Mouse (Mus musculus) mouse trophoblast stem cell (cell line): Measurements from ENCODE around the gene Lrfn2.

Source experiments
- in situ Hi-C, 2 experiments: fragments of 300-500 bp; cut with MseI, MboI; formaldehyde crosslinking; loops; 2 replicates in 1 of 2; 3 replicates in 1 of 2; pipeline ENCODE4 v1.15.1; 2025

Lrfn2 gene

DNA sequence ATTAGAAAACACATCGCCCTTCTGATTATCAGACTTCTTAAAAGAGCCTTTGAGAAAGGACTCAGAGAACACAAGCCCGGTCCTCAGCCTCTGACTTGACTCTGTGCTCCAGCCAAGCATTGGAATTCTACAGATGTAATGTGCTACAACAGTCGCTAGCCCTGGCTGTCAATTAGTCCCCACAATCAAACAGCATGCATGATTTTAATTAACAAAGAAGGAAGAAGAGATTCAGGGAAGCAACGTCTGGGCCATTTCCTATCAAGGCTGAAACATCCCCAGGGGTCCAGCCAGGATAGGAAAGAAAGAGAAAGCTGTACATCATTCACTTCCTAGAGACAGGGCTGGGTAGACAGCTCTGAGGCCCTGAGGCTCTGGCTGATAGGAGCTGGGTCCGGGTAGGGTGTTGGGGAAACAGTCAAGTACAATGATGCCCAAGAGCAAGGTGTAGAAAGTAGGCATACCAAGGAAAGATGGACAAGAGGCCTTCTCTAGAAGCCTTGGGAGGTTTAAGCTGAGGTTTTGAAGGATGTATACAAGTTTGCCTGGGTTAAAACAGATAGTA lies 101.6 kb downstream of the Lrfn2 start:
- in situ Hi-C loops = no loop called here

DNA sequence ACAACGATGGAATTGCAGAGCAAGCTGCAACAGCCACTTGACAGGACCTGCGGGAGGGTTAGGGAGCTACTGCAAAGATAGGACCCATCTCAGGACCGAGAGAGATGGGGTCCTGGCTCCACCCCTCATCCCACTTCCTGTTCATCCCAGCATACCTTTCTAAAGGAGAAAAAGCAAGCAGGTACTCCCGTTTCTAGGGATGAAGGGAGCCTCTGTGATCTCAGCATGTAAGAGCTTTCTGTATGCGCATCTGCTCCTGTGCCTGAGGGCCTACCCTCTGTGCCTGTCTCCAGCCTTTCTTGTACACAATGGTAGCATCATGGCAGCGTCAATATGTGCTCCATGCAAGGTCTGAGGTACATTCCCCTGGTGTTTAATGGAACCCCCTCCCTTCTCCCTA lies 102.9 kb downstream of the Lrfn2 start:
- in situ Hi-C loops = no loop called here

DNA sequence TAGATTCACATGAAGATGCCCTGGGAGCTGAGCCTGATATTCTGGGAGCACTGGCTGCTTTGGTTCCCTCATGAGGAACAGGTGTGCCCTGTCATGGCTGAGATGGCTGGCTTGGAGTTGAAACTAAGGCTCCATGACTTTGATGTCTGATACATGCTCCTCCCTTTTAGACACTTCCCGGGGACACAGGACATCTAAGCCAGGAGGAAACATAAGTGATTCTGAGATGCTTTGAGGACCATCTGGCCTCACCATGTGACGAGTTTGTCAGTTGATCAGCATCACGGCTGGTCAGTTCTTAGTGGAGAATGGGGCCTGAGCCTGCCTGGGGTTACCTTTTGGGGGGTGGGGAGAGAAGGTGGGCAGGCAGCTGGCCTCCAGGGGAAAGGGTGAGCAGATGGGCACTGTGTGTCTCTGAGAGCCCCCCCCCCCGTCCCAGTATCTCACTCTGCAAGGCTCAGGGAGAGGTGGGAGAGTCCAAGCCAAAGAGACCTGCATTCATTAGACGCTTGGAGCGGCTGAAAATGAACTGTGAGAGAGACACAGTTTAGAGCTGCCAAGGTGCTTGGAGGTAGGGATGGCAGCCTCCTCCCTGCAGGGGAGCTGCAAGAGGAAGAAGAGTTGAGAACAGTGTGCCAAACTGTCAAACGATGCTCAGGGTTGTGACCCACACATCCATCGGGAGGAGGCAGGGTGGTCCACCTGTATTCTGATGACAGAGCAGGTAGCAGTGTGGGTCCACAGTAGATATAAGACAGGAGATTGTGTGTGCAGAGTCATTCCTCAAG lies 105.2 kb downstream of the Lrfn2 start:
- in situ Hi-C loops = no loop called here

DNA sequence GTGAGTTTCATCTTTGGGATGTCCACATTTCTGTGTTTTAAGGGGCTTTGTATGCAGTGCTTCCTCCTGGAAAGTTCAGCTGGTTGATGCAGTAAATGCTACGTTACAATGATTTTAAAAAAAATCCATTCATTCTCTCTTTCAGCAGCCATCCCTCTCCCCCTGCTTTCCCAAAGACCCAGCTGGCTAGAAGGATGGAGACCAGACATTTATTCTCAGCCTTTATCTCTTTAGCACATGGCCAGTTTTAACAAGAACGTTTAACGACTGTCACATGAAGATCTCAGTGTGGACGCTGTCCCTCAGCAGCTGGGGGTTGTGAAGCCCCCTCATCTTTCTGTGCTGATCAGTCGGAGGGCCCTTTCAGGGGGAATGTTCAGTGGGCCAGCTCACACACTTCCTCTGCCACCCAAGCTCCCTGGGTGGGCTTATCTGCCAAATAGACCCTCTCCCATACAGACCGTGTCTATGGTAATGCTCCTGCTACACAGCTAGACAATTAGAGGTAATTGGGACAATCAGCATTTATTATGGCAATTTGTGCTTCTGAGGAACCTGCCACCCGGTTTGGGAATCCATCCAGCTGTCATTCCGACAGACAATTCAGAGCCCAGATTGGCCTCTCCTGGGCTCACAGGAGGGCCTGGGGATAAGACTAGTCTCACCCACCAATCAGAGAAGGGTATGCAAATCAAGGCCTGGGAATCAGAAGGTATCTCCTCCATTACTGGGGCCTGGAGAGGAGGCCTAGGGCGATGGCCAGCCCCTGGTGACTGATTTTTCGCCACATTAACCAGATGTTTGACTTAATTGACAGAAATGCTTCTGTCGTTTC lies 111.8 kb downstream of the Lrfn2 start:
- in situ Hi-C loops = no loop called here

DNA sequence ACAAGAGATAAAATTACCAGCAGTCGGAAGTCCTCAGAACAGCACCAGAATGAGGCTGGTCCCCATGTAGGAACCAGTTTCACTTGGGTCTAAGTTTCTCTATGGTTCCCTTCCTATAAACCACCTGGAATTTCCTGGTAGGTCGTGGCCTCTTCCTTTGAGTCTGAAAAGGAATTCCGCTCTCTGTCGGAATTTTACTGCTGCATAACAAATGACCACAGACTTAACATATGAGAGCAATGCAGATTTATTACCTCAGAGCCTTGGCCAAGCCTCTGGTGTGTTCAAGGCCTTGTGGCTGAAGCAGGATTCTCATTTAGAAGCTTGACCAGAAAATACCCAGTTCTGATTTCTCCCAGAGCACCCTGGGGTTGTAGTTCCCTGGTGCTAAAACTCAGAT lies 115.7 kb downstream of the Lrfn2 start:
- in situ Hi-C loops = no loop called here

DNA sequence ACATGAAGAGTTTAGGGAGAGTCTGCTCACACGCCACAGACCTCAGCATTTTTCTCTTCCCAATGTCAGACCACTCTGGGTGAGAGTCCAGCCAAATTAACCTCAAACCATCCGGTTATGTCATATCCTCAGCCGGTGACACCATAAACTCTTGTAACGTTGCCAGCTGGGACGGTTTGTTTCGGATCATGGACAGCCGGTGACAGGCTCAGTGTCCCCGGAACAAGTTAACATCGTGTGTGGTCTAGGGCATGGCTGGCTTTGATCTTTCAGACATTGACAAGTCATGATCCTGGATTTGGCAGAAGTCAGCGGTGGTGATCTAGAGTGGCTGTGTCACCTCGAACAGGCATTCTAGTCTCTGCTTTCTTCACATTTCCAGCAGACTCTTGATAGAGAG lies 119.1 kb downstream of the Lrfn2 start:
- in situ Hi-C loops = no loop called here

DNA sequence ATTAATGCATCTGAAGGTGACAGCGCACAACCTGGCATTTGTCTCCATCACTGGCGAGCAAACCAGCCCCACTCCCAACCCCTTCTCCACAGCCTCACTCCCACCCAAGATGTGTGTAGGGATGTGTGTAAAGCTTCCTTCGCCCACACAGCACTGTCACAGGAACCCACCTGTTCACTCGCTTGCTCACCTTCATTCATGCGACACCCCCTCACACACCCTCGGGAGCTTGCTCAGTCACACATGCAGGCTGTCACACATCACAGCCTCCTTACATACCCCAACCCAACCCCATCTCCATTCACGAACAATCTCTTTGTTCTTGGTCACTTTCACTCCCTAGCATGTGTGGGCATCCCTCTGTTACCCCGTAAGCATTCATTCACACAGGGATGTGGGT lies 129.0 kb downstream of the Lrfn2 start:
- in situ Hi-C loops = no loop called here

DNA sequence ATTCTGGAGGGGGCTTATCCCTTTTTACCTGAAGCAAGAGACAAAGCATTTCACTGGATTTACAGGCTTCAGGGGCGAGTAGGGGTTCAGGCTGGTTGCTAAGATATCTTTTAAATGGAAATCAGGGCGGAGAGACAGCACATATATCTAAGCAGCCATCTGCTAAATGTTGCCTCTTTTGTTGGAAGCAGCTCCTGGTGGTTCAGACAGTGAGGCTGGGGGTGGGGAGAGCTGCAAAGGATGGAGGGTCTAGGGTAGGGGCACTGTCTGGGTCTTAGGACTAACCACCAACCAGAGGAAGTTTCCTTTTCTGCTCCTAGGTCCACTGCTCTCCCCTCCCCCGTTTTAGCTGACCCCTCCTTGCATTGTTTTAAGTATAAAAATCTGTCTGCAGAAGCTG lies 131.6 kb downstream of the Lrfn2 start:
- in situ Hi-C loops = no loop called here

DNA sequence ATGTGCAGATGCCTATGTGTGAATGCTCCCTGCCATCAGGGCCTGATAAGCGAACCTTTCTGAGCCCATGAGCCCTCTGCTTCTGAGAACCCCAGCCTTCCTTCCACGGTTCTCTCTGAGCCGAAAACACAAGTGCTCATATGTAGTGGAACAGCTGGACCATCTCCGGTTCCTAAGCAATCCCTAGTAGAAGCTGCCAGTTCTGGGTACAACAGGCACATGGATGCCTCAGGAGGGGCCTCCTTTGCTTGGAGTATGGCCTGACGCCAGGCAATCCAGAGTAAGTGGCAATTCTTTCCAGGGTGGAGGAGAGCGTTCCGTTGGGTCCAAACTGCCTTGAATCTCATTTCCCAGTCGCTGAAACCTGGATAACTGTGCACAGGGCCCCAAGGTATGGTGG lies 132.3 kb downstream of the Lrfn2 start:
- in situ Hi-C loops = no loop called here

DNA sequence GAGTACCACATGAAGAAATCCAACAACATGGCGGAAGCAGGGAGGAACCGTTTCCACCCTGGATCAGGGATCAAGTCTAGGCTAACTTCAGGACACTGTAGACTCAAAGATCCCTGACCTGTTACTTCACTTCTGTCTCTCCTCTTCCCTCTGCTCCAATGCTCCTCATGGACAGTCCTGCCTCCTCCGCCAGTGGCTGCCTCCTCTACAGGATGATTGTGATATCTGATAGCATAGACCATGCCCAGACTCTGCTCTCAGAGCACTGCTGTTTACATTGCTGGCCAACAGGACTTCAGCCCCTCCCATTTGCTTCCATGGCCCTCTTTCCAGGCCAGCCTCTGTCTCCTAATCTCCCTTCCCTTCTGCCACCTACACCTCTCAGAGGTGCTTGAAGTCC lies 132.9 kb downstream of the Lrfn2 start:
- in situ Hi-C loops = no loop called here

DNA sequence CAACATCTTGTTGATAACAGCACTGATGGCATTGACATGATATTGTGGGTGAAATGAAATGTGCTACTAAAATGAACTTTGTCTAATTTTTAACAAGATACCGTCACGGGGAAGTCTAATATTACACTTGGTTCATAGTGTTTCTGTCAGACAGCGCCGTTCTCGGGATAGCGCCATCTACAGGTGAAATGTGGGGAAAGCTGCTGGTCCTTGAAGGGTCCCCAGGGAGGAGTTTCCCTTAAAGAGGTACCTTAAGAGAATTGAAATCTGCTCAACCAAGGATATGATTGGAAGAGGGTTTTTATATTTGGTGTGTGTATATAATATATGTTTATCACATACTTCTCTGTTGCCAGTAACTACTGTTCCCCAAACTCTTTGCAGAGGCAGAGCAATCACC lies 134.6 kb downstream of the Lrfn2 start:
- in situ Hi-C loops = no loop called here

DNA sequence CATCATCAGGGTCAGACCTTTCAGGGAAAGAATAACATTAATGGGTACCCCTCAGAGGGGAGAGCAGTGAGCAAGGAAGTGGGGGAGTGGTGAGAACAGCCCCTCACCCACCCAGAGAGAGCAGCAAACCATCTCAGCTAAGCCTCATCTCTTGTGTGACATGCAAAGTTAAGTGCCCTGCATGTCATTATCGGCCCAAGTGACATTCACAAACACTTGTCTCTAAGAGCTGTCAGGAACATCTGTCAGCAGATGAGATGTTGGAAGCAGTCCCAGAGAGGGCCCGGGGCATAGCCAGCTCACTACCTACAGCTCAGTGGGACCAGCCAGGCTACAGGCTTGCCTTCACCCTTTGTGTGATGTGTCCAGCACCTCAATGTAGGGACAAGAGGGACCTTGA lies 146.0 kb downstream of the Lrfn2 start:
- in situ Hi-C loops = no loop called here

DNA sequence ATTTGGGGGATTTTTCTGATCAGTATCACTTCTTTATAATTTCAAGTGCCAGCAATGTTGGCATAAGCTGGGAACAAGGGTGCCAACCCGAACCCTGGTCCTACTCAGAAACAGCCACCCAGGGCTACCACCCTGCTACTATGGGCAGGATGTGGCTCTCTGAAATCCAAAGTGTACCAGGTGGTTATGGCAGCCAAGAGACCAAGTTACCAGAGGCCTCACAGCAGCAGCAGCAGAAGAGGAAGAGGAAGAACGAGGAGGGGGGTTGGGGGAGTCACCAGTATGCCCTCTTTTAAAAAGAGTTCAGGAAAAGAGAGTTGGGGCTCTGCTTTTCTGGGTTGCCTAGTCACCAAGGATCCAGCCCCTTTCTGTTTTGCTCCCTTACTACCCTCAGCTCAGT lies 147.5 kb downstream of the Lrfn2 start:
- in situ Hi-C loops = no loop called here

DNA sequence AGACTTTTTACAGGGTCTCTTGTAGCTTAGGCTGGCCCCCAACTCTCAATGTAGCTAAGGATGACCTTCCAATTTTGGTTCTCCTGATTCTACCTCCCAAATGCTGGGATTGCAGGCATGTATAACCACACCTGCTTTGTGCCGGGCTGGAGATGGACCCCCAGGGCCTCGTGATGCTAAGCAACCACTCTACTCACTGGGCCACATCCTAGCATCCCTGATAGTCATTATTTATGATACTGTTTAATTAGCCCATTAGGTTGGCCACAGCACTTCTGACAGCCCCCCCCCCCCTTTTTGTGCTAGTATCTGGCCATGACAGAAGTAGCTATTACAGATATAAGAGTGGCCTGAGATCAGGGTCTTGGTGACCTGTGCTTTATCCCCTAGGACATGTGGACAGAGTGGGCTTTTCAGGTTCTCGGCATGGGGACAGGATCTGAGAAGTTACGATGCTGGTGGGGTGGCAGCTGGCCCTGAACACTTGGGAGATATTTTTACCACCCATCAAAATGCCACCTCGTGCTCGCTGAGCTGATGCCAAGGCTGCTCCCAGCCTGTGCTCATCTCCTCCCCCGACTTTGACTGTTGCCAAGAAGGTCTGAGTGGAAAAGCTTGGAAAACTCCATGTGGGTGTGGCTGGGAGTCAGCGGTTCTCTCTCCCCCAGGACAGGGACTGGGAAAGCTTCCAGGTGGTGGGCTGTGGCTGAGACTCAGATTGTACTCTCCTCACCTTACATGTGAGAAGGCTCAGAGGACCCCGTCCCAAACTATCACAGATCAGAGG lies 151.6 kb downstream of the Lrfn2 start:
- in situ Hi-C loops = no loop called here

DNA sequence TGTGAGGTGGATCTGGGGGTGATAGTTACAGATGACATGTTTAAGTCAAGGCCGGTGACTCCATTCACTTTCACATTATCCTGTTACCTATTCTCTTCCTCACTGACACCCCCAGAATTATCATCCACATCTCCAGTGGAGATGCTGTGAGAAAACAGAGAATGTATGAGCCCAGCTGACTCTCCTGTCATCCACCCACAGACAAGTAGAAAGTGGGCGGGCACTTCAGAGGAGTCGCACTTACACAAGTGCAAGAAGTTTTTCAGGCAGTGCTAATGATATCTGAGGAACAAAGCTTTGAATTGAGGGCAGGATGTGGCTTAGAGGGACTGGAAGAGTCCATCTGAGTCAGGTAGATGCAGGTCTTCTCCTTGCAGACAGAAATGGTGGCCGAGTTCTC lies 152.9 kb downstream of the Lrfn2 start:
- in situ Hi-C loops = no loop called here

DNA sequence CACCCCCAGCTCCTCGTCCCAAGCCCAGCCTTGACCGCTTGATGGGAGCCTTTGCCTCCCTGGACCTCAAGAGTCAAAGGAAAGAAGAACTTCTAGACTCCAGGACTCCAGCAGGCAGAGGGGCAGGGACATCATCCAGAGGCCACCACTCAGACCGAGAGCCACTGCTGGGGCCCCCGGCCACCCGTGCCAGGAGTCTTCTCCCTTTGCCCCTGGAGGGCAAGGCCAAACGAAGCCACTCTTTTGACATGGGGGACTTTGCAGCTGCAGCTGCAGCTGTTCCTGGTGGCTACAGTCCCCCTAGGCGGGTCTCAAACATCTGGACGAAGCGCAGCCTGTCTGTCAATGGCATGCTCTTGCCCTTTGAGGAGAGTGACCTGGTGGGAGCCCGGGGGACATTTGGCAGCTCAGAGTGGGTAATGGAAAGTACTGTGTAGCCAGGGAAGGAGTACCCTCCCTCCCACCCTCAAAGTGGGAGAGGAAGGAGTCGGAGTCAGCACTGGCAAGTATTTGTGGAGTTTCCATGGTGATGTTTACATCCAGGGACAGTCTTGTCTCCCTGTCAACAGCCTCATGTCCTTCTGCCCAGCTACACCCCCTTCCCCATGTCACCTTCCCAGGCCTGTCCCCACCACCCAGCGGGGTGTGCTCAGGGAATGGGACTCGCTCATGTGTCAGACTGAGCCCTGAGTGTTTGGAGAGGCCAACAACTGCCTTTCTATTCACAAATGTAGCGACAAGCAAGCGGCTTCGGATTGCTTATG lies 164.8 kb downstream of the Lrfn2 start:
- in situ Hi-C loops = no loop called here

DNA sequence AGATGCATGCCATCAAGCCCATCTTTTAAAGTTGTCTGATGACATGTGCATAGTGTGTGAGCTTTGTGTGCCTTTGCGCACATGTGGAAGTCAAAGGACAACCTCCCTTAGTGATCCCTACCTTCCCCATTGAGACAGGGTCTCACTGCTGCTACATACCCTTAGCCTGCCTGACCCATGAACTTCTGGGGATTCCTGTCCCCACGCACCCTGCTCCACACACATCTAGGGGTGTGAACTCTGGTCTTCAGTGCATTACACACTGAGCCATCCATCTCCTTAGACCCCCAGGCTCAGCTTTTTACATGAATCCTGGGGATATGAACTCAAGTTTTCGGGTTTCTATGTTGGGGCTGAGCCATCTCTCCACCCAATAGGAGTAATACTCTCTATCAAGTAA lies 179.2 kb downstream of the Lrfn2 start:
- in situ Hi-C loops = no loop called here

DNA sequence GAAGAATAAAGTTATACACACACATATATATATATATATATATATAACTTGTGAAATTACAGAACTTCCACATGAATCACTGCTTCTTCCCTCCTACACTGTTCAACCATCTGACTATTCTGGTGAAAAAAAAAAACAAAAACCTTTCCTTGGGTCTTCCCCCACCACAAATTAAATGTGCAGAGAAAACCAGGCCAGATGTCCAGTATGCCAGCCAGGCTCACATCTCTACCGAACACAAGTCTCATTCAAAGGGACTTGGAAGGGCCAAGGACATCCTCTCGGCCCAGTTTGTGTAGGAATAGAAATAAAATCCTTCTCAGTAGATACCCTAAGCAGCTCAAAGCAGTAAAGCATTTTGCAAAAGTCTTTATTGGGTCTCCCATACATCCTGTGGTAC lies 179.7 kb downstream of the Lrfn2 start:
- in situ Hi-C loops = no loop called here

DNA sequence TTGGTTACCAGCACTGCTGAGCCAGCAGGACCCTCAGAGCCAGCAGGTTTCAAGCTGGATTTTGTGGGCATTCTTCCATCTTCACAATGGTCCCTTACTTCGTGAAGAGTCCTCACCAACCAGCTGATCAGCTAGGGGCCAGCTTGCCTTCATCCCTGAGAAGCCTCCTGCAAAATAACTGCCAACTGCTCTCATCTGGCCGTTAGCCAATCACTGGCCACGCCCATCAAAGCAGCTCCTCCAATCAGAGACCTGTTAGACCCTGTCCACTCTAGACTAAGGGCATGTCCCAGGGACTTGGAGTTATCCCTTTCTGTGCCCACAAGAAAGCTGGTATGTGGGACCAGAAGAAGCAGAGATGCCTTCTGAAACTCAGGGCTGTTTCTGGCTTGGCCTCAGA lies 181.2 kb downstream of the Lrfn2 start:
- in situ Hi-C loops = no loop called here

DNA sequence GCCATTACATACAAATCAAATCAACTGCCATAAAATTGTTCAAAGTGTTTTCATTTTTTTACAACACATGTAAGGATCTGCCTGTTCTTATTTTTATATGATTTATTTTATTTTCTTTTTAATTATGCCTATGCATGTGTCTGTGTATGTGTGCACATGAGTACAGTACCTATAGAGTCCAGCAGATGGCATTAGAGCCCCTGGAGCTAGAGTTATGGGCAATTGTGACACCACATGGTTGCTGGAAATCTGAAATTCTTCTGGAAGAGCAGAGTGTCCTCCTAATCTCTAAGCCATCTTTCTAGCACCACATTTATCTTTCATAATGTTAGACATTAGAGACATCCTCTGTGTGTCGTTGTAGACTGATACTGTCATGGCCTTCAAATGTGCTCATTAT lies 192.0 kb downstream of the Lrfn2 start:
- in situ Hi-C loops = no loop called here

DNA sequence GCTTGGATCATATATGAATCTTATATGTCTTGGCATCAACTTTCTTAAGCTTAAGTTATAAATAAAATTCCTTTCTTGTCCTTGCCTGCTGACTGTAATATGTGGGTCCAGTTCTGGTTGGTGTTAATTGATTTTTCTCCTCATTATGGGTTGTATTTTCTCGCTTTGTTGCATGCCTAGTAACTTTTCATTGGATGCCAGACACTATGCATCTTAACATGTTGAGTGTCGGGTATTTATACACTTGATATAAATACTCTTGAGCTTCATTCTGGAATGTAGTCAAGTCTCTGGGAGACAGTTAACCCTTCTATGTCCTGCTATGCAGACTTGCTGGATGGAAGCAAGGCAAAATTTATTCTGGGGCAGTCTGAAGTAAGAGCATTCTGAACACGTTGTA lies 192.5 kb downstream of the Lrfn2 start:
- in situ Hi-C loops = no loop called here
